Mouse (Mus musculus) G1E-ER4 (cell line): ENCODE measurements around the gene Ina. TPM values are rescaled to one million over a fixed set of nuclear protein-coding genes. Genes with fewer than 3 reads are reported as not detected.

Experiments used
- GATA1 ChIP-seq: IDR thresholded peaks from one replicate; pipeline ENCODE4 v1.8.0; 2012; ENCODE audit warnings: low read length, inconsistent platforms
- polyA plus RNA-seq: library from polyadenylated mRNA; stranded (reverse); fragments of >175 nt; gene quantifications from 2 replicates; pipeline ENCODE4 v1.2.3, GENCODE M21; 2012

The Ina gene
- polyA plus RNA-seq, 1 experiment = not detected

- no peak for TF ChIP-seq GATA1
Measured at GRCm38 (mm10) chr19:47067924-47068611, 53.6 kb downstream of the Ina start.

Other genes starting within 250 kb of the Ina start
- gene Nt5c2, start 455 bp downstream of the Ina start, polyA plus RNA-seq = 6.8 and 14.2 TPM in 2 replicates
- gene Pcgf6, start 36.2 kb downstream of the Ina start, polyA plus RNA-seq = 20.0 and 27.5 TPM in 2 replicates
- gene Taf5, start 53.0 kb downstream of the Ina start, polyA plus RNA-seq = 8.6 and 10.4 TPM in 2 replicates
- 20.2 and 37.3 TPM in 2 replicates for gene Usmg5, start 75.9 kb downstream of the Ina start, polyA plus RNA-seq
- 34.2 and 35.9 TPM in 2 replicates for gene Pdcd11, start 76.1 kb downstream of the Ina start, polyA plus RNA-seq
- gene Calhm2, start 123.6 kb downstream of the Ina start, polyA plus RNA-seq = not detected in 2 replicates
- gene Calhm1, start 129.6 kb downstream of the Ina start, polyA plus RNA-seq = not detected in 2 replicates
- not detected in 2 replicates for gene Calhm3, start 143.1 kb downstream of the Ina start, polyA plus RNA-seq
- gene Neurl1a, start 164.1 kb downstream of the Ina start, polyA plus RNA-seq = not detected in 2 replicates